Mouse (Mus musculus): Measurements from ENCODE around the gene Sprn. TPM values are rescaled to one million over a fixed set of nuclear protein-coding genes. Genes with fewer than 3 reads are reported as not detected.
A peak's percentile ranks its signal among the peaks of the same experiment; 100 is the strongest.
"Not testable (repeated sequence)": the region's sequence is repeated elsewhere in the genome, so short reads cannot be mapped to it uniquely, and the experiment has no call there.

Sprn gene
- polyA plus RNA-seq, 1 experiment from 2014 or later, result 0.10 TPM

DNA sequence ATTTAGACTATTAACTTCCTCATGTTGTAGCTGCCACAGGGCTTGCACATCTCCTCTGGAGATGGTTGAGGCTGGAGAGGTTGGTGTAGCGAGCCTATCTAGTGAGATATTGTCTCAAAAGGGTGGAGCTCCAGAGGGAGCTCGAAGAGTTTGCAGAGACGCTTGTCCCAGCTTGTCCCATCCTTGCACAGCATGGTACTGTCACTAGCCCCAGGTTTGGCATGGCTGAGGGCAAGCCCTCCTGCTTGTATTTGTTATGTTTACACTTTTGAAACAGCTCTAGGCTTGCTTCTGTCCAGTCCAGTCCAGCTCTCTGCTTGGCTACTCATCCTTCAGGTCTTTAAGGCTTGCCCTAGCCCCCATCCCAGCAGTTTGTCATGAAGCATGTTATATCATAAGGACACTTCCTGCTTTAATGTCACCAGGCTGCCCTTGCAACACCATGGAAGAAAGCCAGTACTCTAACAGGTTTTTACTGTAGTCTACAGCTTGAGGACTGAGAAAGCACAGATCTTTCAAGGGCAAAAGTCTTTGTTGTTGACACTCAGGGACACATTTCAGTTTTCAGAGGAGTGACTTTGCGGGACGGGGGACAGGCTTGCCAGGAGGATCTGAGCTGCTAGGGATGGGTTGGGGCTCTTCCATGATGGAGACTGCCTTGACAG is 19.4 kb downstream of the Sprn start:
- peaks cover 3% of the 10 kb centered on the region; the same call in 1 of the 2 replicates for H3K4me1 ChIP-seq (ENCODE audit: insufficient read depth, low read depth, low read length)
- H3K4me3 ChIP-seq (ENCODE audit: low read depth, low read length), result no peak overlapping the region
- TF ChIP-seq CTCF (IDR thresholded peaks at IDR 0.05) (no peak), EP300 (IDR thresholded peaks at IDR 0.05) (no peak)
- no peaks in the 10 kb centered on the region for H3K27me3 ChIP-seq (replicated peaks; ENCODE audit: insufficient read depth, low read length)
- H3K36me3 ChIP-seq (ENCODE audit: insufficient read depth, low read length), result peaks cover 5% of the 10 kb centered on the region; the same call in 1 of the 2 replicates
- H3K9ac ChIP-seq (replicated peaks; ENCODE audit: low read depth), result no peak overlapping the region
- 76% methylated on average over 5 of the region's 5 CpGs for WGBS
- no peaks in the 10 kb centered on the region for H3K9me3 ChIP-seq (ENCODE audit: low read length)
- ATAC-seq (no peak), DNase-seq (ENCODE audit: low spot score) (no peak)
- no peak overlapping the region for H3K27ac ChIP-seq (ENCODE audit: low read length)
- H3K4me2 ChIP-seq (replicated peaks; ENCODE audit: low read depth, low read length), result no peak overlapping the region

- not testable (repeated sequence) for H3K4me1 ChIP-seq (ENCODE audit: insufficient read depth, low read depth, low read length); H3K4me2 ChIP-seq (replicated peaks; ENCODE audit: low read depth, low read length); H3K27me3 ChIP-seq (replicated peaks; ENCODE audit: insufficient read depth, low read length); H3K4me3 ChIP-seq (ENCODE audit: low read depth, low read length); DNase-seq (ENCODE audit: low spot score); H3K9me3 ChIP-seq (ENCODE audit: low read length); H3K36me3 ChIP-seq (ENCODE audit: insufficient read depth, low read length); H3K9ac ChIP-seq (replicated peaks; ENCODE audit: low read depth); ATAC-seq; H3K27ac ChIP-seq (ENCODE audit: low read length)
- 89% methylated on average over 5 of the region's 7 CpGs for WGBS
Observed at GRCm38 (mm10) chr7:140134033-140134432, 20.6 kb downstream of the Sprn start.

- not testable (repeated sequence) for DNase-seq (ENCODE audit: low spot score); H3K36me3 ChIP-seq (ENCODE audit: insufficient read depth, low read length); H3K27me3 ChIP-seq (replicated peaks; ENCODE audit: insufficient read depth, low read length); H3K4me2 ChIP-seq (replicated peaks; ENCODE audit: low read depth, low read length); ATAC-seq; H3K4me3 ChIP-seq (ENCODE audit: low read depth, low read length); H3K9me3 ChIP-seq (ENCODE audit: low read length); H3K27ac ChIP-seq (ENCODE audit: low read length); H3K9ac ChIP-seq (replicated peaks; ENCODE audit: low read depth); H3K4me1 ChIP-seq (ENCODE audit: insufficient read depth, low read depth, low read length)
- 86% methylated on average over 7 of the region's 7 CpGs for WGBS
Observed at GRCm38 (mm10) chr7:140132184-140132583, 22.5 kb downstream of the Sprn start.

DNA sequence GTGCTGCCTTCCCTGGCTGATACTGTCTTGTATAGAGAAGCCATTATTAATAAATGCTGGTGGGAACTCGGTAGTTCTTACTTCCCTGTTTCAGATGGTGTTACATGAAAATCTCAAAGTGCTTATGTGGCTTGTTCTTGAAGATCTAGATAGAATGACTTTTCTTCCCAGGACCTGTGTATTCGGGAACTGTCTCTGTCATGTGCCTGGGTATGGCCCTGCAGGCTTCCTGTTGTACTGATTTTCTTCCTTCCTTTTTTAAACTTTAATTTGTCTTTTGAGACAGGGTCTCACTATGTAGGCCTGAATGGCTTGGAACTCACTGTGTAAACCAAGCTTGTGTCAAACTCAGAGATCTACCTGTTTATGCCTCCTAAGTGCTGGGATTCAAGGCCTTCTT is 26.8 kb downstream of the Sprn start:
- no peaks in the 10 kb centered on the region for H3K27me3 ChIP-seq (replicated peaks; ENCODE audit: insufficient read depth, low read length)
- no peak for DNase-seq (ENCODE audit: low spot score)
- H3K4me1 ChIP-seq (ENCODE audit: insufficient read depth, low read depth, low read length), result peaks cover 10% of the 10 kb centered on the region
- no peak overlapping the region for H3K9ac ChIP-seq (replicated peaks; ENCODE audit: low read depth)
- 72% methylated on average over 2 of the region's 2 CpGs for WGBS
- no peak overlapping the region for H3K4me3 ChIP-seq (ENCODE audit: low read depth, low read length)
- H3K36me3 ChIP-seq (ENCODE audit: insufficient read depth, low read length), result peaks cover 8% of the 10 kb centered on the region; the same call in 1 of the 2 replicates
- H3K4me2 ChIP-seq (replicated peaks; ENCODE audit: low read depth, low read length), result no peak overlapping the region
- H3K27ac ChIP-seq (ENCODE audit: low read length), result no peak overlapping the region
- ATAC-seq, result no peak
- H3K9me3 ChIP-seq (ENCODE audit: low read length), result no peaks in the 10 kb centered on the region
- TF ChIP-seq CTCF (IDR thresholded peaks at IDR 0.05), result no peak
- TF ChIP-seq EP300 (IDR thresholded peaks at IDR 0.05), result no peak

DNA sequence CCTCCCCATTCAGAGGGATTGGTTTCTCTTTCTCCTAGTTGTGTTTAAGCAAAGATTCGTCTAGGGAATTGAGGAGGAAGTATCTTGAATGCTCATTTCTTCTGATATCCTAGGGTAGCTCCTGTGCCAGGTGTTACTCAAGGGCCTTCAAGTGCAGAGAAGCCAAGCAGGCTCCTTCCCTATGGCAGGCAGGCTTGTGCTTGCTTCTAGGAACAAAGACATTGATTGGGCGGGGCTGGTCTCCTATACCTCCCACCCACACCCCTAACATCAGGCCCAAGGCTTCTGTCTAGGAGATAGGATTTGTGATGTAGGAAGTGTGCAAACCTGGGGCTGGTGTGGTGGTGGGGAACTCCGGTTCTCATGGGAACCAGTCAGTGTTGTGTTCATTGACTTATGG is 27.7 kb downstream of the Sprn start:
- Histone ChIP-seq H3K27me3 (replicated peaks; ENCODE audit: insufficient read depth, low read length) (no peaks in the 10 kb centered on the region), H3K4me1 (ENCODE audit: insufficient read depth, low read depth, low read length) (peaks cover 10% of the 10 kb centered on the region), H3K4me2 (replicated peaks; ENCODE audit: low read depth, low read length) (0 out of 2 replicates have a peak overlapping the region, but pooled peaks have one; percentile 5), H3K27ac (ENCODE audit: low read length) (no peak overlapping the region), H3K9me3 (ENCODE audit: low read length) (no peaks in the 10 kb centered on the region), H3K9ac (replicated peaks; ENCODE audit: low read depth) (no peak overlapping the region), H3K36me3 (ENCODE audit: insufficient read depth, low read length) (peaks cover 8% of the 10 kb centered on the region; the same call in 1 of the 2 replicates), H3K4me3 (ENCODE audit: low read depth, low read length) (no peak overlapping the region)
- peak; percentile 19 for DNase-seq (ENCODE audit: low spot score)
- 74% methylated on average over 3 of the region's 3 CpGs for WGBS
- no peak for ATAC-seq
- TF ChIP-seq EP300 (IDR thresholded peaks at IDR 0.05), result no peak
- no peak for TF ChIP-seq CTCF (IDR thresholded peaks at IDR 0.05)

DNA sequence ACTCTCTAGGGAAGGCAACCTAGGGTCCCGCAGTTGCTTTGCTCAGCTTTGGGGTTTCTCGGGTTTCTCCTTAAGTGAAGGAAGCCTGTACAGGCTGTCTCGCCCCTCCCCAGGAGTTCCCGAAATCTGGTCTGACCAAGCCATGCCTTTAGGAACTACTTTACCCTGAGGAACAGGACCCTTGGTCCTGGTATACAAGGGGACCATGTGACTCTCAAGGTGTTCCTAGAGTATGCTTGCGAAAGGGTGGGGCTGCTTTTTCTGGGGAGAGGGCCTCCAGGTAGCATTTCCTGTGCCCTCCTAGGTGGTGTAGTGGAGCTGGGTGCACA is 28.7 kb downstream of the Sprn start:
- H3K36me3 ChIP-seq (ENCODE audit: insufficient read depth, low read length), result peaks cover 8% of the 10 kb centered on the region; the same call in 1 of the 2 replicates
- peak overlapping the region; percentile 65 for H3K4me3 ChIP-seq (ENCODE audit: low read depth, low read length)
- peaks cover 10% of the 10 kb centered on the region for H3K4me1 ChIP-seq (ENCODE audit: insufficient read depth, low read depth, low read length)
- peak; percentile 0; the same call in 1 of the 2 replicates for ATAC-seq
- TF ChIP-seq CTCF (IDR thresholded peaks at IDR 0.05) (no peak), EP300 (IDR thresholded peaks at IDR 0.05) (no peak)
- H3K27ac ChIP-seq (ENCODE audit: low read length), result peak overlapping the region; percentile 55
- peak overlapping the region; percentile 87 for H3K4me2 ChIP-seq (replicated peaks; ENCODE audit: low read depth, low read length)
- 6% methylated on average over 5 of the region's 5 CpGs for WGBS
- peak; percentile 40 for DNase-seq (ENCODE audit: low spot score)
- no peaks in the 10 kb centered on the region for H3K27me3 ChIP-seq (replicated peaks; ENCODE audit: insufficient read depth, low read length)
- H3K9ac ChIP-seq (replicated peaks; ENCODE audit: low read depth), result peak overlapping the region; percentile 75
- no peaks in the 10 kb centered on the region for H3K9me3 ChIP-seq (ENCODE audit: low read length)
